Mouse (Mus musculus) liver, embryonic 14.5 days (tissue): ENCODE data around the gene Mlph.

Experiments
- CTCF ChIP-seq: IDR thresholded peaks from 2 replicates; pipeline ENCODE4 v1.5.1; 2016; ENCODE audit warnings: antibody characterized with exemption, low read depth, control low read depth
- EP300 ChIP-seq: IDR thresholded peaks from 2 replicates; pipeline ENCODE4 v1.6.1; 2016; ENCODE audit warnings: antibody characterized with exemption, low read depth

DNA sequence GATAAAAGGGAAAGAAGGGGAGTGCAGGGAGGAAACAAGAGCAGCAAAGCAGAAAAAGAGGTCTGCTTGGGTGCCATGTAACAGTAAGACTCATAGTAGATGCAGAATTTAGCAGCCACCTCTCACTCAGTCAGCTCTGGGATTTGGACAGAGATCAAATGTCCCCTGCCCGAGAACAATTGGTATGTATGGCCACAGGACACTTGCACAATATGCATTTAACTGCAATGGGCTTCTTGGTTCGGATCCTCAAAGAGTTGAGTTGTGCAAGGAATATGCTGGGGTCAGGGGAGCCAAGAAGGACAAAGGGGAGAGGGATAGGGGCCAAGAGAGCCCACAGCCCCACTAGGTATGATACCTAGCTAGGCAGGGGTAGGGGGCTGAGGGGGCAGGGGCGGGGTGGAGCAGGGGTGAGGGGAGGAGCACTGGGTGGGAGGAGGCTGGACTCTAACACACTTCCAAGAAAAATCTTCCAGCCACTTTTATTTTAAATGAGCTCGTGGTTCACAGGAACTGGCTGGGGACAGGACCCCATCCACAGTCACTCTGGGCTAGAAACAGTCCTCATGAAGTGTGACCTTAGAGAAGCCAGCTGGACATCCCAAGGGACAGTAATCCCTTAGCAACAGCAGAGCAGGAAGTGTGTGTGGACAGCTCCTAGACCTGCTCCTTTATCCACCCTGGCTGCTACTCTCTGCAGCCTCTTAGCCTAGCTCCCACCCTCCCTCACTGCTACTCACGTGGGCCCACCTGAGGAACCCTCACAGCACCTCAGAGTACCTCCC, 38.2 kb upstream of the Mlph start:
- no peak for TF ChIP-seq CTCF
- no peak for TF ChIP-seq EP300
